Mouse (Mus musculus) hindbrain, postnatal 0 days (tissue): ENCODE results near the gene Ryr2. TPM values are rescaled to one million over a fixed set of nuclear protein-coding genes. Genes with fewer than 3 reads are reported as not detected.

Source experiments
- ATAC-seq: fragments of 200-750 bp; cut with Nextera tagmentation; 2 replicates; pipeline ENCODE4 v1.8.0; 2017; ENCODE audit warnings: mild to moderate bottlenecking, moderate TSS enrichment, moderate library complexity
- DNase-seq: peaks from one replicate; pipeline ENCODE4 v3.0.0-alpha.2; 2015; ENCODE audit warnings: low spot score
- H3K27ac ChIP-seq: fragments of 300-500 bp; sonication (generic); 2 replicates; pipeline ENCODE4 v1.5.1; 2014; ENCODE audit warnings: mild to moderate bottlenecking
- H3K27me3 ChIP-seq: fragments of 300-500 bp; sonication (generic); 2 replicates; pipeline ENCODE4 v1.6.1; 2014; ENCODE audit warnings: low read length, mixed read lengths; ENCODE audit not compliant: insufficient read depth
- H3K36me3 ChIP-seq: fragments of 300-500 bp; sonication (generic); 2 replicates; pipeline ENCODE4 v1.6.1; 2014; ENCODE audit warnings: low read length, mixed read lengths; ENCODE audit not compliant: insufficient read depth
- H3K4me1 ChIP-seq: fragments of 300-500 bp; sonication (generic); 2 replicates; pipeline ENCODE4 v1.6.1; 2014; ENCODE audit warnings: antibody characterized with exemption, low read length, mixed read lengths; ENCODE audit not compliant: insufficient read depth
- H3K4me2 ChIP-seq: fragments of 300-500 bp; sonication (generic); 2 replicates; pipeline ENCODE4 v1.6.1; 2014; ENCODE audit warnings: low read depth, mild to moderate bottlenecking, low read length, moderate library complexity, mixed read lengths
- H3K4me3 ChIP-seq: fragments of 300-500 bp; sonication (generic); 2 replicates; pipeline ENCODE4 v1.5.1; 2014; ENCODE audit warnings: low read length
- H3K9ac ChIP-seq: fragments of 300-500 bp; sonication (generic); replicated peaks from 2 replicates; pipeline ENCODE4 v1.6.1; 2014; ENCODE audit warnings: mild to moderate bottlenecking, low read length, moderate library complexity, mixed read lengths
- H3K9me3 ChIP-seq: fragments of 300-500 bp; sonication (generic); 2 replicates; pipeline ENCODE4 v1.6.1; 2016; ENCODE audit warnings: low read length, mixed read lengths
- CTCF ChIP-seq: IDR thresholded peaks from 2 replicates; pipeline ENCODE4 v1.5.1; 2016; ENCODE audit warnings: antibody characterized with exemption, control low read depth, low read depth
- WGBS: fragments of 180-500 bp; shearing (Covaris S2); extraction: QIAGEN DNeasy Blood & Tissue Kit; methylation state at CpG from one replicate; pipeline ENCODE4 v1.1.7; 2014; 5-methylcytosine and 5-hydroxymethylcytosine counted together
- polyA plus RNA-seq: library from polyadenylated mRNA; unstranded; fragments of >200 nt; fragmentation: Nextera tagmentation; extraction: Ambion mirVana; gene quantifications from 2 replicates; pipeline ENCODE4 v1.2.1, GENCODE M21; 2015
- total RNA-seq: library from RNA; depleted of rRNA; stranded (reverse); fragments of >200 nt; gene quantifications from 2 replicates; pipeline ENCODE4 v1.2.3, GENCODE M21; 2014

Gene Ryr2
- total and polyA plus RNA-seq, 2 experiments from 2014 or later, result 3.8 to 29.8 TPM

GRCm38 (mm10) chr13:11865261-11865660, 241.5 kb downstream of the Ryr2 start:
- Histone ChIP-seq H3K4me1 (no peaks in the 10 kb centered on the region), H3K27me3 (no peaks in the 10 kb centered on the region), H3K4me2 (no peak overlapping the region), H3K36me3 (no peaks in the 10 kb centered on the region), H3K9me3 (no peaks in the 10 kb centered on the region), H3K4me3 (no peak overlapping the region), H3K27ac (no peak overlapping the region), H3K9ac (no peak overlapping the region)
- 90% methylated on average over 3 of the region's 3 CpGs for WGBS
- TF ChIP-seq CTCF, result no peak
- DNase-seq (no peak), ATAC-seq (no peak)

GRCm38 (mm10) chr13:11851691-11852090, 255.1 kb downstream of the Ryr2 start:
- TF ChIP-seq CTCF, result no peak
- DNase-seq, result no peak
- Histone ChIP-seq H3K27ac (no peak overlapping the region), H3K4me2 (no peak overlapping the region), H3K27me3 (no peaks in the 10 kb centered on the region), H3K36me3 (no peaks in the 10 kb centered on the region), H3K9ac (no peak overlapping the region), H3K4me3 (no peak overlapping the region), H3K4me1 (no peaks in the 10 kb centered on the region), H3K9me3 (no peaks in the 10 kb centered on the region)
- ATAC-seq, result no peak
- 84% methylated on average over 3 of the region's 3 CpGs for WGBS

GRCm38 (mm10) chr13:11843889-11844288, 262.9 kb downstream of the Ryr2 start:
- ATAC-seq (no peak), DNase-seq (no peak)
- Histone ChIP-seq H3K27me3 (no peaks in the 10 kb centered on the region), H3K9me3 (no peaks in the 10 kb centered on the region), H3K9ac (no peak overlapping the region), H3K4me2 (no peak overlapping the region), H3K27ac (no peak overlapping the region), H3K36me3 (no peaks in the 10 kb centered on the region), H3K4me1 (no peaks in the 10 kb centered on the region), H3K4me3 (no peak overlapping the region)
- no peak for TF ChIP-seq CTCF
- 93% methylated on average over 1 of the region's 1 CpGs for WGBS

GRCm38 (mm10) chr13:11837870-11838269, 268.9 kb downstream of the Ryr2 start:
- Histone ChIP-seq H3K27ac (no peak overlapping the region), H3K9ac (no peak overlapping the region)
- no peak for ATAC-seq

GRCm38 (mm10) chr13:11837152-11837551, 269.6 kb downstream of the Ryr2 start:
- Histone ChIP-seq H3K4me1 (no peaks in the 10 kb centered on the region), H3K27me3 (no peaks in the 10 kb centered on the region), H3K9ac (no peak overlapping the region), H3K9me3 (no peaks in the 10 kb centered on the region), H3K4me2 (no peak overlapping the region), H3K4me3 (no peak overlapping the region), H3K36me3 (no peaks in the 10 kb centered on the region), H3K27ac (no peak overlapping the region)
- ATAC-seq, result no peak
- DNase-seq, result no peak
- 87% methylated on average over 4 of the region's 4 CpGs for WGBS
- TF ChIP-seq CTCF, result no peak

More at GRCm38 (mm10) chr13:11837870-11838269, 268.9 kb downstream of the Ryr2 start:
- H3K4me1 ChIP-seq, result no peaks in the 10 kb centered on the region
- no peak overlapping the region for H3K4me3 ChIP-seq
- no peak for TF ChIP-seq CTCF
- no peaks in the 10 kb centered on the region for H3K36me3 ChIP-seq
- WGBS, result 91% methylated on average over 3 of the region's 3 CpGs
- no peaks in the 10 kb centered on the region for H3K27me3 ChIP-seq
- no peaks in the 10 kb centered on the region for H3K9me3 ChIP-seq
- no peak overlapping the region for H3K4me2 ChIP-seq
- DNase-seq, result no peak

GRCm38 (mm10) chr13:11836304-11837078, 270.3 kb downstream of the Ryr2 start:
- no peak for ATAC-seq
- TF ChIP-seq CTCF, result no peak
- H3K9me3 ChIP-seq, result no peaks in the 10 kb centered on the region

GRCm38 (mm10) chr13:11831210-11831609, 275.5 kb downstream of the Ryr2 start:
- H3K27ac ChIP-seq, result no peak overlapping the region
- no peak overlapping the region for H3K9ac ChIP-seq
- H3K27me3 ChIP-seq, result no peaks in the 10 kb centered on the region
- H3K36me3 ChIP-seq, result no peaks in the 10 kb centered on the region
- H3K4me2 ChIP-seq, result no peak overlapping the region
- no peaks in the 10 kb centered on the region for H3K4me1 ChIP-seq
- DNase-seq (no peak), ATAC-seq (no peak)
- no peak overlapping the region for H3K4me3 ChIP-seq
- 83% methylated on average over 4 of the region's 4 CpGs for WGBS
- H3K9me3 ChIP-seq, result no peaks in the 10 kb centered on the region
- TF ChIP-seq CTCF, result no peak

More at GRCm38 (mm10) chr13:11836304-11837078, 270.3 kb downstream of the Ryr2 start:
- WGBS, result 59% methylated on average over 6 of the region's 6 CpGs
- Histone ChIP-seq H3K36me3 (no peaks in the 10 kb centered on the region), H3K9ac (no peak overlapping the region), H3K27ac (no peak overlapping the region), H3K4me1 (no peaks in the 10 kb centered on the region), H3K27me3 (no peaks in the 10 kb centered on the region), H3K4me2 (no peak overlapping the region), H3K4me3 (no peak overlapping the region)
- DNase-seq, result no peak
